Mouse (Mus musculus) stomach, embryonic 16.5 days (tissue): Measurements from ENCODE around the gene Rpusd3. TPM values are rescaled to one million over a fixed set of nuclear protein-coding genes. Genes with fewer than 3 reads are reported as not detected.

Experiments used
- ATAC-seq: fragments of 200-750 bp; cut with Nextera tagmentation; 2 replicates; pipeline ENCODE4 v1.8.0; 2017; ENCODE audit warnings: moderate number of reproducible peaks, moderate TSS enrichment; ENCODE audit not compliant: insufficient read depth, low FRiP score
- H3K27ac ChIP-seq: fragments of 300-500 bp; sonication (generic); 2 replicates; pipeline ENCODE4 v1.5.1; 2014; ENCODE audit warnings: low read length
- H3K27me3 ChIP-seq: fragments of 300-500 bp; sonication (generic); 2 replicates; pipeline ENCODE4 v1.6.1; 2014; ENCODE audit warnings: low read length, control low read depth, mixed read lengths; ENCODE audit not compliant: control insufficient read depth, insufficient read depth
- H3K36me3 ChIP-seq: fragments of 300-500 bp; sonication (generic); 2 replicates; pipeline ENCODE4 v1.6.1; 2014; ENCODE audit warnings: low read length; ENCODE audit not compliant: control insufficient read depth, insufficient read depth
- H3K4me1 ChIP-seq: fragments of 300-500 bp; sonication (generic); 2 replicates; pipeline ENCODE4 v1.6.1; 2014; ENCODE audit warnings: low read length, control low read depth, mixed read lengths; ENCODE audit not compliant: control insufficient read depth, insufficient read depth
- H3K4me2 ChIP-seq: fragments of 300-500 bp; sonication (generic); 2 replicates; pipeline ENCODE4 v1.6.1; 2014; ENCODE audit warnings: low read depth, low read length, mixed read lengths
- H3K4me3 ChIP-seq: fragments of 300-500 bp; sonication (generic); replicated peaks from 2 replicates; pipeline ENCODE4 v1.5.1; 2014; ENCODE audit warnings: mild to moderate bottlenecking, low read length
- H3K9ac ChIP-seq: fragments of 300-500 bp; sonication (generic); 2 replicates; pipeline ENCODE4 v1.6.1; 2014; ENCODE audit warnings: low read length
- H3K9me3 ChIP-seq: fragments of 300-500 bp; sonication (generic); replicated peaks from 2 replicates; pipeline ENCODE4 v1.6.1; 2016; ENCODE audit warnings: low read length, control low read depth; ENCODE audit not compliant: control insufficient read depth
- WGBS: fragments of 180-500 bp; shearing (Covaris S2); extraction: QIAGEN DNeasy Blood & Tissue Kit; methylation state at CpG from one replicate; pipeline ENCODE4 v1.1.7; 2014; 5-methylcytosine and 5-hydroxymethylcytosine counted together
- polyA plus RNA-seq: library from polyadenylated mRNA; unstranded; fragments of >200 nt; fragmentation: Nextera tagmentation; extraction: Ambion mirVana; gene quantifications from 2 replicates; pipeline ENCODE4 v1.2.1, GENCODE M21; 2015

Gene Rpusd3
- 14.7 and 16.1 TPM in 2 replicates for polyA plus RNA-seq

DNA sequence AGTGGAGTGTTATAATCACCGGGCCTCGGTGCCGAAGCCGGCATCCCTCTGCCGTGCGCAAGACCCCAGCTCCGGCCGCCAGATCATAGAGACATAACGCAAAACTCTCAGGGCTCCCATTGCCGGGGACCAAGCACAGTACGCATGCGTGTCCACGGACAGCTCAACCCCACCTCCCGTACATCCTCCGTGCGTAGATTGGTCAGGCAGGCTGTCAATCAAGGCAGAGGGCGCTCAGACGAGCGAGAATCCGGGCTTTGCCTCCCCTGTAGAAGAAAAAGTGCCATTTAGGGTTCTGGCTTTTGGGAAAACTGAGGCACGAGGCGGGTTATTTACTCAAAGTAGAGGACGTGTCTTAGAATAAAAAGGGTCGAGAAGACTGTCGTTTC, at the start of gene Rpusd3:
TSS of gene Rpusd3 (minus strand) at position 142 of the 389 bp plus-strand sequence.
- H3K4me3 ChIP-seq: peak within 1 kb of the TSS; percentile 59
- peak; percentile 97 for ATAC-seq
- WGBS: under 1% methylated on average over 25 of the region's 25 CpGs
- H3K4me1 ChIP-seq: peaks cover 8% of the 10 kb centered on the region
- peak within 1 kb of the TSS; percentile 62 for H3K4me2 ChIP-seq
- no peaks in the 10 kb centered on the region for H3K9me3 ChIP-seq
- H3K9ac ChIP-seq: peak within 1 kb of the TSS; percentile 66
- no peak within 1 kb of the TSS for H3K27ac ChIP-seq
- H3K36me3 ChIP-seq: no peaks in the 10 kb centered on the region
- H3K27me3 ChIP-seq: no peaks in the 10 kb centered on the region

- WGBS: 71% methylated on average over 3 of the region's 3 CpGs
- peak overlapping the region; percentile 38 for H3K9ac ChIP-seq
- no peaks in the 10 kb centered on the region for H3K36me3 ChIP-seq
- peaks cover 20% of the 10 kb centered on the region for H3K4me1 ChIP-seq
- no peaks in the 10 kb centered on the region for H3K9me3 ChIP-seq
- H3K27me3 ChIP-seq: no peaks in the 10 kb centered on the region
- peak overlapping the region; percentile 63; the same call in 1 of the 2 replicates for H3K4me2 ChIP-seq
- no peak for ATAC-seq
- no peak overlapping the region for H3K4me3 ChIP-seq
- H3K27ac ChIP-seq: no peak overlapping the region
Measured at GRCm38 (mm10) chr6:113468512-113468911, 49.4 kb upstream of the Rpusd3 start.

DNA sequence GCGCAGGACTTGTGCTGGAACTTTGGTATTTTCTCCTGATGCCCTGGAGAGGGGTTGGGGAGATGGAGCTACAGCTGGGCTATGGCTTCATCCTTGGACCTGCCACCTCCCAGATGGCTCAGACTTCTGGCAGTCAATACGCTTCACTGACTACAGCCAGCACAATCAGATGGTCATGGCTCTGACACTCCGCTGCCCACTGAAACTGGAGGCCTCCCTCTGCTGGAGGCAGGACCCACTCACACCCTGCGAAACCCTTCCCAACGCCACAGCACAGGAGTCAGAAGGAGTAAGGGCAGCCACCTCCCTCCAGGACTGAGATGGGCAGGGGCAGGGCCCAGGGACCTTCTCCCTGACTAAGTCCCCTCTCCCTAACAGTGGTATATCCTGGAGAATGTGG, 46.5 kb upstream of the Rpusd3 start:
- Histone ChIP-seq H3K36me3 (no peaks in the 10 kb centered on the region), H3K27me3 (no peaks in the 10 kb centered on the region), H3K9ac (no peak overlapping the region; the same call in 1 of the 2 replicates), H3K27ac (no peak overlapping the region), H3K4me1 (peaks cover under 1% of the 10 kb centered on the region), H3K4me2 (no peak overlapping the region), H3K4me3 (no peak overlapping the region), H3K9me3 (no peaks in the 10 kb centered on the region)
- no peak for ATAC-seq
- 55% methylated on average over 5 of the region's 5 CpGs for WGBS

GRCm38 (mm10) chr6:113464040-113464439, 44.9 kb upstream of the Rpusd3 start:
- WGBS: 57% methylated on average over 7 of the region's 7 CpGs
- Histone ChIP-seq H3K4me1 (no peaks in the 10 kb centered on the region; the same call in 1 of the 2 replicates), H3K4me3 (no peak overlapping the region), H3K9me3 (no peaks in the 10 kb centered on the region), H3K27me3 (no peaks in the 10 kb centered on the region), H3K36me3 (no peaks in the 10 kb centered on the region), H3K27ac (no peak overlapping the region), H3K4me2 (no peak overlapping the region), H3K9ac (no peak overlapping the region)
- no peak for ATAC-seq

DNA sequence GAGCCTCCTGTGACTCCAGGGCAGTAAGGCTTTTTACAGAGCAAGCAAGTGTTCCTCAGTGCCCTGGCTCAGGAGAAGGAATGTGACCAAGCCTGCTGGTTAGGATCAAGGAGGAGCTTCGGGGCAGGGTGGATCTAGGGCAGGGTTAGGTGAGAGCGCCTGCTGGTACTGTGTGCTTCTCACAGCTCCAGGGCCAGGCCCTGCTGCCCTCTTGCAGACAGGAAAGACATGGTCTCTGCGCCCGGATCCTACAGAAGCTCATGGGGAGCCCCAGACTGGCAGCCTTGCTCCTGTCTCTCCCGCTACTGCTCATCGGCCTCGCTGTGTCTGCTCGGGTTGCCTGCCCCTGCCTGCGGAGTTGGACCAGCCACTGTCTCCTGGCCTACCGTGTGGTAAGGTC, 39.5 kb upstream of the Rpusd3 start:
- 39% methylated on average over 10 of the region's 10 CpGs for WGBS
- Histone ChIP-seq H3K36me3 (no peaks in the 10 kb centered on the region), H3K4me1 (no peaks in the 10 kb centered on the region), H3K27ac (peak overlapping the region; percentile 58), H3K9ac (peak overlapping the region; percentile 59), H3K27me3 (no peaks in the 10 kb centered on the region), H3K4me2 (peak overlapping the region; percentile 48), H3K4me3 (peak overlapping the region; percentile 35), H3K9me3 (no peaks in the 10 kb centered on the region)
- peak; percentile 94 for ATAC-seq

- Histone ChIP-seq H3K36me3 (no peaks in the 10 kb centered on the region), H3K9ac (peak within 1 kb of the TSS; percentile 59), H3K27ac (peak within 1 kb of the TSS; percentile 58), H3K4me3 (peak within 1 kb of the TSS; percentile 35), H3K27me3 (no peaks in the 10 kb centered on the region), H3K4me1 (no peaks in the 10 kb centered on the region), H3K9me3 (no peaks in the 10 kb centered on the region), H3K4me2 (peak within 1 kb of the TSS; percentile 48)
- 49% methylated on average over 10 of the region's 10 CpGs for WGBS
- ATAC-seq: no peak
Measured at GRCm38 (mm10) chr6:113457952-113458534, 38.9 kb upstream of the Rpusd3 start, which contains the start of gene Il17re. Gene Il17re, plus strand, starts transcription at chr6:113458484.

DNA sequence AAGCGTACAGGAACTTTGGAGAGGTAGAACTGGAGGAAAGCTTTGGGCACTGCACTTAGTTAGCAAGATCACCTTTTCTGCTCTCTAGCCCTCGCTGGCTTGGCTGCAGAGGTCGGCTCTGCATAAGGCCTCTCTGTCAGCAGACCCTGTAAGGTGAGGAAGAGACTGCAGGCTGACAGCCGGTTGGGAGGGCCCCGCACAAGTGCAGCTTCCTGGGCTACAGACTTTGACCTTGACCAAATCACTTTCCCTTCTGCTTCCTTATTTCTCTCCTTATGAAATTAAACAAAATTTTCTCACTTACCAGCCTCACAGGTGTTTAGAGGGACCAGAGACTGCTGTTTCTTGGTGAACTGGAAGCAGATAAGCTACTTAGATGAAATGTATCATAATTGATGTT, 35.9 kb upstream of the Rpusd3 start:
- WGBS: 55% methylated on average over 5 of the region's 5 CpGs
- Histone ChIP-seq H3K4me2 (no peak overlapping the region), H3K4me3 (no peak overlapping the region), H3K9ac (no peak overlapping the region), H3K27ac (no peak overlapping the region), H3K36me3 (no peaks in the 10 kb centered on the region), H3K4me1 (peaks cover 2% of the 10 kb centered on the region; the same call in 1 of the 2 replicates), H3K9me3 (no peaks in the 10 kb centered on the region), H3K27me3 (no peaks in the 10 kb centered on the region)
- no peak for ATAC-seq

- WGBS: 57% methylated on average over 2 of the region's 2 CpGs
- Histone ChIP-seq H3K27ac (no peak overlapping the region), H3K4me2 (no peak overlapping the region), H3K36me3 (peaks cover 8% of the 10 kb centered on the region), H3K27me3 (no peaks in the 10 kb centered on the region), H3K9ac (no peak overlapping the region), H3K4me1 (peaks cover 2% of the 10 kb centered on the region; the same call in 1 of the 2 replicates), H3K9me3 (no peaks in the 10 kb centered on the region), H3K4me3 (no peak overlapping the region)
- ATAC-seq: peak; percentile 71
Measured at GRCm38 (mm10) chr6:113451839-113452238, 32.7 kb upstream of the Rpusd3 start.

- ATAC-seq: no peak
Measured at GRCm38 (mm10) chr6:113447639-113448038, 28.5 kb upstream of the Rpusd3 start.

More at GRCm38 (mm10) chr6:113447639-113448038, 28.5 kb upstream of the Rpusd3 start:
- H3K36me3 ChIP-seq: peaks cover 8% of the 10 kb centered on the region
- H3K4me2 ChIP-seq: no peak overlapping the region
- no peaks in the 10 kb centered on the region for H3K27me3 ChIP-seq
- WGBS: 93% methylated on average over 4 of the region's 4 CpGs
- H3K4me1 ChIP-seq: peaks cover 10% of the 10 kb centered on the region
- no peaks in the 10 kb centered on the region for H3K9me3 ChIP-seq
- H3K27ac ChIP-seq: no peak overlapping the region
- no peak overlapping the region for H3K4me3 ChIP-seq
- H3K9ac ChIP-seq: no peak overlapping the region
